Mouse (Mus musculus): ENCODE results near the gene Creld2. TPM values are rescaled to one million over a fixed set of nuclear protein-coding genes. Genes with fewer than 3 reads are reported as not detected.

Creld2 gene
- polyA plus RNA-seq, 1 experiment from 2014 or later: 99.5 TPM

- no peak overlapping the region for H3K4me3 ChIP-seq (ENCODE audit: low read length)
- WGBS: 66% methylated on average over 5 of the region's 5 CpGs
- H3K27me3 ChIP-seq (ENCODE audit: control insufficient read depth, insufficient read depth, low read depth, low read length): no peaks in the 10 kb centered on the region
- peaks cover 27% of the 10 kb centered on the region for H3K4me1 ChIP-seq (replicated peaks; ENCODE audit: control insufficient read depth, insufficient read depth, low read length)
- ATAC-seq (ENCODE audit: low read depth): no peak
- H3K9ac ChIP-seq (ENCODE audit: low read length): no peak overlapping the region
- no peaks in the 10 kb centered on the region for H3K9me3 ChIP-seq (ENCODE audit: control insufficient read depth, low read length)
- no peak overlapping the region for H3K4me2 ChIP-seq (ENCODE audit: low read depth, low read length)
- no peak overlapping the region for H3K27ac ChIP-seq (ENCODE audit: low read length)
- H3K36me3 ChIP-seq (ENCODE audit: control insufficient read depth, insufficient read depth, low read length): no peaks in the 10 kb centered on the region
These were observed 51.2 kb downstream of the Creld2 start for GRCm38 (mm10) chr15:88870418-88871185.

GRCm38 (mm10) chr15:88874061-88874460 is 54.6 kb downstream of the Creld2 start:
- H3K27ac ChIP-seq (ENCODE audit: low read length): no peak overlapping the region
- no peaks in the 10 kb centered on the region for H3K36me3 ChIP-seq (ENCODE audit: control insufficient read depth, insufficient read depth, low read length)
- ATAC-seq (ENCODE audit: low read depth): no peak
- no peak overlapping the region for H3K4me2 ChIP-seq (ENCODE audit: low read depth, low read length)
- H3K4me1 ChIP-seq (replicated peaks; ENCODE audit: control insufficient read depth, insufficient read depth, low read length): peaks cover 3% of the 10 kb centered on the region
- no peak overlapping the region for H3K9ac ChIP-seq (ENCODE audit: low read length)
- no peak overlapping the region for H3K4me3 ChIP-seq (ENCODE audit: low read length)
- no peaks in the 10 kb centered on the region for H3K27me3 ChIP-seq (ENCODE audit: control insufficient read depth, insufficient read depth, low read depth, low read length)
- 84% methylated on average over 3 of the region's 3 CpGs for WGBS
- H3K9me3 ChIP-seq (ENCODE audit: control insufficient read depth, low read length): no peaks in the 10 kb centered on the region

DNA sequence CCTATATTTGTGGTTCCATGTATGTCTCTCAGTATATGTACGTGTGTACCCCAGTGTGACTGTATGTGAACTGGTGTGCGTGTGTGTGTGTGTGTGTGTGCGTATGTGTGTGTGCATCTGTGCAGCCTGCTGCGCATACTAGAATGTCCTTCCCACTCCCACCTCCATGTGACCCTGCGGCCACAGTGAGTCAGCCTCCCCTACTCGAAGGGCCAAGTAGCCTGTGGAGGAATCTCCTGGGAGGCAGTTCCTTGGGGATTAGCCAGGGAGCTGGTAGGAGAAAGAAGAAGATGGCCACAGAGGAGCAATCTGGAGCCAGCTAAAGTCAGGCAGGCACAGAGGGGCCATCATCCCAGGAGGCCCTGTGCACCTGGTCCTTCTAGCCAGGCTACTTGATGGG is 55.0 kb downstream of the Creld2 start:
- no peaks in the 10 kb centered on the region for H3K36me3 ChIP-seq (ENCODE audit: control insufficient read depth, insufficient read depth, low read length)
- H3K4me2 ChIP-seq (ENCODE audit: low read depth, low read length): no peak overlapping the region
- H3K27me3 ChIP-seq (ENCODE audit: control insufficient read depth, insufficient read depth, low read depth, low read length): no peaks in the 10 kb centered on the region
- H3K9ac ChIP-seq (ENCODE audit: low read length): no peak overlapping the region
- H3K9me3 ChIP-seq (ENCODE audit: control insufficient read depth, low read length): no peaks in the 10 kb centered on the region
- WGBS: 75% methylated on average over 6 of the region's 6 CpGs
- H3K4me3 ChIP-seq (ENCODE audit: low read length): no peak overlapping the region
- ATAC-seq (ENCODE audit: low read depth): no peak
- H3K4me1 ChIP-seq (replicated peaks; ENCODE audit: control insufficient read depth, insufficient read depth, low read length): peaks cover 3% of the 10 kb centered on the region
- no peak overlapping the region for H3K27ac ChIP-seq (ENCODE audit: low read length)

DNA sequence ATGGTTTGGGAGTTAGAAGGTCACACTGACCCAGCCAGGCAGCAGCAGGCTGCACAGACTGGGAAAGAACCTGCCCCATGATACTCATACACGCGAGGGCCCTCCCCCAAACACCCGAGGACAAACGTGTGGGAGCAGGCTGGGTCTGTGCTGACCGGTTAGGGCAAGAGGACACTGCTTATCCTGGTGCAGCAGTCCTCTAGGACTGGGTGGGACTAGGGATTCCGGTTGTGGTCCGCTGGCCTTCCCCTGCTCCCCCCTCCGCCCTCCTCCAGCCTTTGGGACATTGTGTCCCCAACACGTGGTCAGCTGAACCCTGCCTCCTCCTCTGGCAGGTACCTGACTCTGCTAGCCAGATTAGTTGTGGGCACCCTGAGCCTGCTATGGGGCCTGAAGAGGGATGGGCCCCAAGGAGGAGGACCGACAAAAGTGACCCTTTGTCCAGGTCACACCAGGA is 56.2 kb downstream of the Creld2 start:
- WGBS: 33% methylated on average over 10 of the region's 10 CpGs
- H3K9me3 ChIP-seq (ENCODE audit: control insufficient read depth, low read length): no peaks in the 10 kb centered on the region

More for the DNA sequence above, 56.2 kb downstream of the Creld2 start:
- no peak overlapping the region for H3K4me3 ChIP-seq (ENCODE audit: low read length)
- peak; percentile 60 for ATAC-seq (ENCODE audit: low read depth)
- no peaks in the 10 kb centered on the region for H3K36me3 ChIP-seq (ENCODE audit: control insufficient read depth, insufficient read depth, low read length)
- H3K4me1 ChIP-seq (replicated peaks; ENCODE audit: control insufficient read depth, insufficient read depth, low read length): peaks cover 3% of the 10 kb centered on the region
- H3K27me3 ChIP-seq (ENCODE audit: control insufficient read depth, insufficient read depth, low read depth, low read length): no peaks in the 10 kb centered on the region
- H3K27ac ChIP-seq (ENCODE audit: low read length): no peak overlapping the region
- H3K9ac ChIP-seq (ENCODE audit: low read length): no peak overlapping the region; the same call in 1 of the 2 replicates
- no peak overlapping the region for H3K4me2 ChIP-seq (ENCODE audit: low read depth, low read length)

Other genes with a start within 250 kb of the Creld2 start
- not detected in 2 replicates for gene Zdhhc25, start 219.3 kb upstream of the Creld2 start, polyA plus RNA-seq (2015; fragmentation: Nextera tagmentation; extraction: Ambion mirVana)
- gene Brd1, start 85.4 kb upstream of the Creld2 start, polyA plus RNA-seq (2015; fragmentation: Nextera tagmentation; extraction: Ambion mirVana): 17.7 and 19.0 TPM in 2 replicates
- gene Zbed4, start 68.0 kb upstream of the Creld2 start, polyA plus RNA-seq (2015; fragmentation: Nextera tagmentation; extraction: Ambion mirVana): 15.0 and 16.2 TPM in 2 replicates
- 13.5 and 14.4 TPM in 2 replicates for gene Alg12, start 328 bp upstream of the Creld2 start, polyA plus RNA-seq (2015; fragmentation: Nextera tagmentation; extraction: Ambion mirVana)
- gene Pim3, start 42.5 kb downstream of the Creld2 start, polyA plus RNA-seq (2015; fragmentation: Nextera tagmentation; extraction: Ambion mirVana): 64.1 and 68.0 TPM in 2 replicates
- gene Ttll8, start 134.8 kb downstream of the Creld2 start, polyA plus RNA-seq (2015; fragmentation: Nextera tagmentation; extraction: Ambion mirVana): not detected in 2 replicates
- 1.1 and 2.4 TPM in 2 replicates for gene Mlc1, start 159.4 kb downstream of the Creld2 start, polyA plus RNA-seq (2015; fragmentation: Nextera tagmentation; extraction: Ambion mirVana)
- gene Mov10l1, start 163.3 kb downstream of the Creld2 start, polyA plus RNA-seq (2015; fragmentation: Nextera tagmentation; extraction: Ambion mirVana): 1.1 and 1.2 TPM in 2 replicates
- gene Panx2, start 240.1 kb downstream of the Creld2 start, polyA plus RNA-seq (2015; fragmentation: Nextera tagmentation; extraction: Ambion mirVana): 0.21 and 0.24 TPM in 2 replicates